Comparison of ENCODE assay signal across 21 mouse cellular contexts in genomic region chr3:152284759-152285158, GRCm38 (mm10). TPM values are rescaled to one million over a fixed set of nuclear protein-coding genes. Genes with fewer than 3 reads are reported as not detected.
DNase-seq lines count a peak whose midpoint lies in the region; ATAC-seq lines count a peak whose summit lies in the region.
"Had no signal": no experiment of that assay in that cellular context is flagged by ENCODE, and none has a peak within 500 bp of the region (broad histone marks: within the 10 kb centered on the region; RNA-seq: fewer than 3 reads in every experiment).

No protein-coding gene starts in this region.

- H3K9ac ChIP-seq in midbrain, embryonic 11.5 days (ENCODE audit: low read length), result no peak overlapping the region
- H3K9ac ChIP-seq in midbrain, embryonic 13.5 days (replicated peaks), result no peak overlapping the region
- H3K9ac ChIP-seq: embryonic facial prominence, embryonic 12.5 days; forebrain, embryonic 13.5 days; forebrain, embryonic 15.5 days had no signal

- 93% methylated on average over 5 of the region's 5 CpGs for WGBS in midbrain, embryonic 11.5 days
- 94% methylated on average over 5 of the region's 5 CpGs for WGBS in midbrain, embryonic 13.5 days

- no peak overlapping the region for H3K4me2 ChIP-seq in midbrain, embryonic 11.5 days
- no peak overlapping the region for H3K4me2 ChIP-seq in midbrain, embryonic 13.5 days (replicated peaks)
- H3K4me2 ChIP-seq: embryonic facial prominence, embryonic 12.5 days; forebrain, embryonic 13.5 days; forebrain, embryonic 15.5 days had no signal

- 0 out of 2 replicates have a peak, but pooled peaks cover 5% of the 10 kb centered on the region for H3K36me3 ChIP-seq in midbrain, embryonic 11.5 days (ENCODE audit: control insufficient read depth, insufficient read depth, low read length)
- peaks cover 68% of the 10 kb centered on the region for H3K36me3 ChIP-seq in midbrain, embryonic 13.5 days

- H3K9me3 ChIP-seq in midbrain, embryonic 11.5 days (ENCODE audit: control insufficient read depth, low read length), result no peaks in the 10 kb centered on the region
- H3K9me3 ChIP-seq in midbrain, embryonic 13.5 days, result no peaks in the 10 kb centered on the region
- H3K9me3 ChIP-seq: embryonic facial prominence, embryonic 10.5 days; embryonic facial prominence, embryonic 12.5 days; forebrain, embryonic 13.5 days; forebrain, embryonic 15.5 days had no signal

- no peak overlapping the region for H3K4me3 ChIP-seq in midbrain, embryonic 11.5 days (ENCODE audit: low read depth, low read length)
- H3K4me3 ChIP-seq in midbrain, embryonic 13.5 days (replicated peaks), result no peak overlapping the region
- H3K4me3 ChIP-seq: embryonic facial prominence, embryonic 10.5 days; embryonic facial prominence, embryonic 12.5 days; forebrain, embryonic 13.5 days; forebrain, embryonic 15.5 days had no signal

- ATAC-seq in midbrain, embryonic 11.5 days (ENCODE audit: low FRiP score), result no peak
- ATAC-seq in midbrain, embryonic 13.5 days, result no peak
- ATAC-seq: forebrain, embryonic 13.5 days; forebrain, embryonic 15.5 days had no signal

- H3K4me1 ChIP-seq in midbrain, embryonic 11.5 days (ENCODE audit: control insufficient read depth, insufficient read depth, low read length), result no peaks in the 10 kb centered on the region
- no peaks in the 10 kb centered on the region for H3K4me1 ChIP-seq in midbrain, embryonic 13.5 days (replicated peaks)
- H3K4me1 ChIP-seq: embryonic facial prominence, embryonic 12.5 days; forebrain, embryonic 13.5 days; forebrain, embryonic 15.5 days had no signal

- peak; percentile 47 for DNase-seq in gastrocnemius, adult 18-20 months (ENCODE audit: low spot score)
- no peak for DNase-seq in gastrocnemius, postnatal 36 days
- peak; percentile 33 for DNase-seq in gastrocnemius, postnatal 25 days
- no peak for DNase-seq in gastrocnemius, postnatal 10 days
- peak; percentile 14 for DNase-seq in midbrain, embryonic 11.5 days (ENCODE audit: low spot score, missing footprints)
- peak; percentile 67 for DNase-seq in skeletal muscle tissue, adult 2 months (ENCODE audit: low read depth, low spot score)
- DNase-seq in urinary bladder, postnatal 4 days (ENCODE audit: low spot score in 2 of 2), result no peak
- DNase-seq: adrenal gland, adult 8-10 months; adrenal gland, postnatal 14 days; adrenal gland, postnatal 36 days; B cell, adult 2 months; cerebellum, adult 11-12 months; cerebellum, adult 2 months; cerebellum, adult 9-10 months; cerebellum, postnatal 10 days; cerebellum, postnatal 25 days had no signal

- no peaks in the 10 kb centered on the region for H3K27me3 ChIP-seq in midbrain, embryonic 11.5 days (ENCODE audit: control insufficient read depth, insufficient read depth, low read length)
- no peaks in the 10 kb centered on the region for H3K27me3 ChIP-seq in midbrain, embryonic 13.5 days
- H3K27me3 ChIP-seq: embryonic facial prominence, embryonic 12.5 days; forebrain, embryonic 13.5 days; forebrain, embryonic 15.5 days had no signal

- intact Hi-C loops in gastrocnemius, postnatal 36 days (cut with DNase I), result no loop called here

- no peak overlapping the region for H3K27ac ChIP-seq in midbrain, embryonic 11.5 days (ENCODE audit: low read depth, low read length)
- H3K27ac ChIP-seq in midbrain, embryonic 13.5 days, result no peak overlapping the region
- H3K27ac ChIP-seq: embryonic facial prominence, embryonic 10.5 days; embryonic facial prominence, embryonic 12.5 days; forebrain, embryonic 13.5 days; forebrain, embryonic 15.5 days had no signal

RNA-seq across cellular contexts. Expression of gene Nexn, which starts 18.6 kb away (rescaled TPM):
- 100 to 1,000 TPM; 443 to 513 TPM for total RNA-seq in gastrocnemius, adult 18-20 months (2021)
- 100 to 1,000 TPM; 345 to 363 TPM for total RNA-seq in gastrocnemius, postnatal 36 days (2021)
- total RNA-seq in gastrocnemius, postnatal 25 days (2021), result 100 to 1,000 TPM; 331 to 433 TPM
- 100 to 1,000 TPM; 362 to 386 TPM for total RNA-seq in gastrocnemius, postnatal 10 days (2021)
- 2.6 and 4.2 TPM in 2 replicates for polyA plus RNA-seq in midbrain, embryonic 11.5 days (2014; fragmentation: Nextera tagmentation; extraction: Ambion mirVana)
- 1.9 and 2.8 TPM in 2 replicates for polyA plus RNA-seq in midbrain, embryonic 13.5 days (2015; fragmentation: Nextera tagmentation; extraction: Ambion mirVana)

RNA-seq across cellular contexts. Expression of gene Miga1, which starts 55.4 kb away (rescaled TPM):
- 1 to 10 TPM; 6.4 to 8.2 TPM for total RNA-seq in gastrocnemius, adult 18-20 months (2021)
- 1 to 10 TPM; 3.2 to 5.8 TPM for total RNA-seq in gastrocnemius, postnatal 36 days (2021)
- 1 to 10 TPM; 4.8 to 5.7 TPM for total RNA-seq in gastrocnemius, postnatal 25 days (2021)
- 1 to 10 TPM; 4.2 to 4.6 TPM for total RNA-seq in gastrocnemius, postnatal 10 days (2021)
- 19.3 and 21.8 TPM in 2 replicates for polyA plus RNA-seq in midbrain, embryonic 11.5 days (2014; fragmentation: Nextera tagmentation; extraction: Ambion mirVana)
- polyA plus RNA-seq in midbrain, embryonic 13.5 days (2015; fragmentation: Nextera tagmentation; extraction: Ambion mirVana), result 18.1 TPM in 2 replicates

Comparison
In these comparisons a context has a peak if more than half of its experiments do, and no peak if none do; other contexts are left out.
1. DNase-seq: peak in gastrocnemius, adult 18-20 months (single experiment), gastrocnemius, postnatal 25 days (single experiment), midbrain, embryonic 11.5 days (single experiment) and skeletal muscle tissue, adult 2 months (single experiment); none in gastrocnemius, postnatal 36 days (0 of 2), gastrocnemius, postnatal 10 days (single experiment) and urinary bladder, postnatal 4 days (0 of 2).